Mouse (Mus musculus): Measurements from ENCODE around the gene Gzmd. TPM values are rescaled to one million over a fixed set of nuclear protein-coding genes. Genes with fewer than 3 reads are reported as not detected.
"Not testable (repeated sequence)": the region's sequence is repeated elsewhere in the genome, so short reads cannot be mapped to it uniquely, and the experiment has no call there.

The Gzmd gene
- not detected for total RNA-seq (2021)
- long read RNA-seq, experiment 1: 0 reads
- long read RNA-seq, experiment 2: 0 reads

GRCm38 (mm10) chr14:56132508-56132907 is at the start of gene Gzmd:
Gene Gzmd (minus strand): TSS chr14:56132608.
- not testable (repeated sequence) for DNase-seq

DNA sequence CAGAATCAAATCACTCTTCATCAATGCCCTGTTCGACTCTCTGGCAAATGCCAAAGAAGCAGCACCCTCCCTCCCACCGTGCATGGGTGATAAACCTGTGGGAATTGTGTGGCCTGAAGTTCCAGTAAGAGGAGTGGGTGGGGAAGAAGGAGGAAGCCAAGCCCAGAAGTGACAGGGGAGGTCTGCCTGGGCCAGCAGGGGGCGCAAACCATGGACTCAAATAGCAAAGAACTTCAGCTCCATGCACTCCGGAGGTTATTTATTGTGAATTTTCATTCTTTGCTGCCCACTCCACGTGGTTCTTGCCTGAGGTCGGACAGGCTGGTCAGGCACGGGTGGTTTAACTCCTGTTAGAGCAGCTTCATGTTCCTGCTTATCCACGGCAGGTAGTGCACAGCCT is 45.2 kb upstream of the Gzmd start:
- peak in 1 of 2 experiments; percentile 13 for DNase-seq

DNA sequence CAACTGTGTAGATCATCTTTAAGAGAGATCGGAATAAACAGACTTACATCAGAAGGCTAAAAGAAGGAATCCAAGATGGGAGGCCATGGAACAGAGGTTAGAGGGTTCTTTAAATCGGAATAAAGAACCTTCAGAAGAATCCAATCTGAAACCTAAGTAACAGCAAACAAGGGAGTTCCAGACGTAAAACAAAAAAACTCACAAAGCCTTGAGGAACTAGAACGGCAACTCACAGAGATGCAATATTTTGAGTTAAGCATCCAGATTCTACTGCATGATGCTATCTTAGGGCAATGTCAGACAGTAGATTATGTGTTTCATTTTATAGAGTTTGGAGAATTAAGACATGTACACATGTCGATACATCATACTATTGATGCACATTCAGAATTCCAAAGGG is 42.1 kb upstream of the Gzmd start, which contains the start of gene Gzmn:
Gzmn (minus strand) TSS at position 101 of the 400 bp plus-strand sequence.
- DNase-seq: no peak

- no peak for DNase-seq
These were observed 41.0 kb upstream of the Gzmd start for GRCm38 (mm10) chr14:56173396-56173795.

GRCm38 (mm10) chr14:56172744-56173143 is 40.3 kb upstream of the Gzmd start:
- no peak for DNase-seq

- no peak for DNase-seq
These were observed 35.6 kb upstream of the Gzmd start for GRCm38 (mm10) chr14:56168009-56168408.

DNA sequence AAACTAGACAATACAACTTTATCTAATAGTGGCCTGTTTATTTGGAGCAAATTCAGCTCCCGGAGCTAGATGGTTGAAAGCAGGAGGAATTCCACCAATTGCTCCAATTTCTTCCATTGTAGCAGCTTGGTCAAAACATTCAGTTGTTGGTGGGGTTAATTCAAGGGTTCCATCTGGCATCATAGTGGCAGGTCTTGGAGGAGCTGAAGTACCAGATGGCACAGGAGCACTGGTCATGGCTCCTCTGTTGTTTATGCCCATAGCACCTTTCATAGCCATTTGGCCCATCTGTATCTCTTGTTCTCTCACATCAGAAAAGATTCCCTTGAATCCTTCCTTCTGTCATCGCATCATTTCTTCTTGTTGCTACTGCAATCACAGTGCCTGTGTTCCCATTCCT is 29.7 kb upstream of the Gzmd start:
- DNase-seq: no peak

- DNase-seq: not testable (repeated sequence)
These were observed 27.1 kb upstream of the Gzmd start, which contains the start of gene Gzmg for GRCm38 (mm10) chr14:56159479-56159878. Gene Gzmg (minus strand): TSS chr14:56159579.

- DNase-seq: no peak
These were observed 22.9 kb upstream of the Gzmd start for GRCm38 (mm10) chr14:56155340-56155739.

DNA sequence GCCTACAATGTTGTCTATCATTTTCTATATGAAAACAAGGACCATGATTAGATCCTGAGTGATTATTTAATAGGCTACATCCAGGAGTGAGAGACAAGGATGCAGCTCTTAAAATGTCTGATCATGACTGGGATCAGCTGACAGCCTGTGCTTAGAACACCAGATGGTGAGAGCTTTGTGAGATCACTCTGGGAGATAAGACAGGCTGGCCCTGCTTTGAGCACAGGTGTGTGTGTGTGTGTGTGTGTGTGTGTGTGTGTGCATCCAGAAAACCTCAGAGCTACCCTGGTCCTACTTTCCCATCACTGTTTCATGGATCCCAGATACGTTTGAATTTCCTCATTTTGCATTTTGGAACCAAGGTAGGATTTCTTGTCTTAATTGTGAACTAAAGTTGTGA is 1.3 kb upstream of the Gzmd start:
- not testable (repeated sequence) for DNase-seq

DNA sequence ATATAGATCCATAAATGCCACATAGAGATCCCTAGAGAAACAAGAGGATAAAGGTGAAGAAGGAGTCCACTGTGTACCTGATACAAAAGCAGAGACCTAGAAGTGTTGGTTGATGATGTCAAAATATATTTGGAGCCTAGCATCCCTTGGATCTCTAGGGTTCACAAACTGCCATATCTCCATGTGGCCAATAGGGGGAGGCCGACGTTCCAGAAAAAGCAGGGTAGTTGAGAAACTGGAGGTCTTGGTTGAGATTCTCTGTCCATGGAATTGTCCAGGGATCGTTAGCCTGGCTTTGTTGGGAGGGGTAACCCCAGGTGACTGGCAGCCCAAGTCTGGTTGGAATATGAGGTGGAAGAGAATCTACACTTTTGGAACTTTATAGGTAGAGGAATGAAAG is 4.1 kb downstream of the Gzmd start:
- no peak for DNase-seq

DNA sequence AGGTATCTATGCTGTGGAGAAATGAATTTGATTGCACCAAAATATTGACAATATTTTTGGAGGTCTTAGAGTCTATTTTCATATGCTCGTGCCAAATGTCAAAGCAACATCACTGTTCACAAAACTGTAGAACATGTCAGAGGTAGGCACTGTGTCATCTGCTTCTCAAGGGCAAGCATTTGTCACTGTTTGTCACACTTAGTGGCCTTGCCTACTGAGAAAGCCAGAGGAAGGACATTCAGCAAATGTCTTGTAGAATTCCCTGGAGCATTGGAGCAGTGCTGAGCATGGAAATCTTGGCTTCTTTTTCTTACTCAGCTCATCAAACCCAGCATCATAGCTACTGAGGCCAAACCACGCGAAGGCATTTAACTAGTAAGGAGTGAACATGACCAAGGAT is 8.9 kb downstream of the Gzmd start:
- no peak for DNase-seq

DNA sequence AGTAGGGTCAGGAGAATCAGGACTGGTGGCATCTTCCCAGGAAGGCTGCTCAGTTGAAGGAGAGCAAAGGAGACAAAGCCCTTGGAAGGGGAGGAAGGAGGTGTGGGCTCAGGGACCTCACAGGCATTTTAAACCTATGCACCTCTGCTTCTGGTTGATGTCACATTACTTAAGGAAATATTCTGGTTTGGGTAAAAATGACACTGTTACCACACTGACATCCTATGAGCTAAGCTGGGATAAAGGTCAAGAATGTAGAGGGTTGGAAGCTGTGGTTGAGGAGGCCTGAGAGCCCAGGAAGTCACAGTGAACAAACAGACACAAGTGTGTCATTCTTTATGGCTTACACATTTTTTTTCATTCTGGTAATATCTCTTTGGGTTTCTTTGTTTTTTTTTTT is 11.9 kb downstream of the Gzmd start, which contains the start of gene Gzme:
Gzme (minus strand) TSS at position 101 of the 400 bp plus-strand sequence.
- no peak for DNase-seq

DNA sequence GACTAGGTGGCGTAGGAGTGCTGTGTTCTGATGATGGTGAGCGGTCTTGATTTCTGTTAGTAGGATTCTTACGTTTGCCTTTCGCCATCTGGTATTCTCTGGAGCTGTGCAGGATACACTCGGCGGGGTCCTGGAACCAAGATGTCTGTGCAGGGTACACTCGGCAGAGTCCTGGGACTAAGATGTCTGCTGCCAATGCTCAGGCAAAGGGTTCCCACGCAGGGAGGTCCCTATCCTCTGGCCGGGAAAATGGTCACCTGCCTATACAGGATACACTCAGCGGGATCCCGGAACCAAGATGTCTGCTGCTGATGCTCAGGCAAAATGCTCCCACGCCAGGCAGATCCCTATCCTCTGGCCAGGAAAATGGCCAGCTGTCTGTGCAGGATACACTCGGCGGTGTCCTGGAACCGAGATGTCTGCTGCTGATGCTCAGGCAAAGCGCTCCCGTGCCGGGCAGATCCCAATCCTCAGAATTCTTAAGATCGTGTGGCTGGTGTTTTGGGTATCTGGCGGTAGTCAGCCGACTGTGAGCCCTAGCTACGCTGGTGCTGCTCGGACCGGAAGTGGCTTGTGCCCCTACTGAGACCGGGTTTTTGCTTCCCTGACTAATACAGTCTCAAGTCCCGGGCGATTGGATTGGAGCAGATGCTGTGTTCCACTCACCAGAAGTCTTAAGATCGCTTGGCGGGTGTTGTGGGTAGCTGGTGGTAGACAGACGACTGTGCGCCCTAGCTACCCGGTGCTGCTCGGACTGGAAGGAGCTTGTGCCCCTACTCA is 16.7 kb downstream of the Gzmd start:
- DNase-seq: not testable (repeated sequence)

- DNase-seq: no peak
These were observed 26.8 kb downstream of the Gzmd start for GRCm38 (mm10) chr14:56105447-56106180.

GRCm38 (mm10) chr14:56105016-56105415 is 27.4 kb downstream of the Gzmd start:
- no peak for DNase-seq

DNA sequence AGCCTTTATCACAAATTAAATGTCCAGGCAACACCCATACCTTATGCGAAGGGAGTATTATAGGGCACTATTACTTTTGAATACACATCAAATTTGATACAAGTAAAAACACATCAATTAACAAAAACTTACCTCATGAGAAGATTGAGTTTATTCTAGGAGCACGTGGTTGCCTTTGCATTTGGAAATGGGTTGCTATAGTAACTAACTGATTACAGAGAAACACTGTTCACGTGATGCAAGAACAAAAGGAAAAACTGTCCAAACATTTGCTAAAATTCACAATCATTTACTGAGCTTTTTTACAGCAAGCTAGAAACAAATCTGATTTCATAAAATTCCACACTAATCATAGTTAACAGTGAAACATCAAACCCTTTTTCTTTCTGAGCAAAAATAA is 29.0 kb downstream of the Gzmd start:
- DNase-seq: no peak

DNA sequence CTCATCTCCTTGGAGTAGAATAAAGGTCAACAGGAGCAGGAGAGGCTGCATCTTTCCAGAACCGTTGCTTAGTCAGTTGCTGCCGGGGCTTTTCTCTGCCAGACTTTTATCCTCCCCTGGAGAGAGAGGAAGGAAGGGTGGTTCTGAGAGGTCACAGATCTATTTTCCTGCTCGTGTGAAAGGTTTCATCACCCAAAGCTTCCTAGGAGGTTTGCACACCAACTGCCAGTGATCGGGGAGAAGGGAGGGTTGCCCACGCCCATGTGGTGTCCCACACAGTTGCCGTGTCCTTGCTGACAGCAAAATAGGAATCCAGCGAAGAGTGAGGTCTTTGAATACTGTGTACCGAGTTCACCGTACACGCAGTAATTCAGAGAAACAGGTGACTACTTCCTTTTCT is 30.0 kb downstream of the Gzmd start, which contains the start of gene Ctsg:
Ctsg (minus strand) TSS at position 189 of the 400 bp plus-strand sequence.
- no peak for DNase-seq

- DNase-seq: no peak
These were observed 33.5 kb downstream of the Gzmd start for GRCm38 (mm10) chr14:56098940-56099339.

- DNase-seq: no peak
These were observed 34.8 kb downstream of the Gzmd start for GRCm38 (mm10) chr14:56097597-56097996.

- no peak for DNase-seq
These were observed 39.1 kb downstream of the Gzmd start for GRCm38 (mm10) chr14:56093353-56093752.

- DNase-seq: no peak
These were observed 45.7 kb downstream of the Gzmd start for GRCm38 (mm10) chr14:56086711-56087110.

DNA sequence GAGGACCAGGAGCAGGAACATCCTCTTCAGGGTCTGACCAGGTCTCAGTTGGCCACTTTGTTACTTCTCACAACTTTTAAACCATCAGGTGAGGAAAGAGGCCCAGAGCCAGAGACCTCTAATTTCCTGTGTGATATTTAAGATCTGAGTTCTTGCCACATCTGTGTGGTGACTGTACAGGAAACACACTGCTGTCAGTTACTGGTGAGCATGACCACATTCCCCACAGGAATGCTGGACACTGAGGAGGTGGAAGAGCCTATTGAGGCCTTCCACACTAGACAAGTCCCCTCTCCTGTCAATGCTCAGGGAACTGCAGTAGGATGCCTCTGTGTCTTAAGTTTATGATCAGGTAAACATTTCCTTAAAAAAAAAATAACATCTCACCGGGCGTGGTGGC is 47.2 kb downstream of the Gzmd start, which contains the start of gene Mcpt8:
Mcpt8 (minus strand) TSS at position 107 of the 400 bp plus-strand sequence.
- DNase-seq: no peak
